Mouse (Mus musculus) heart, adult 2 months (tissue): ENCODE measurements around the gene B4galt5. TPM values are rescaled to one million over a fixed set of nuclear protein-coding genes. Genes with fewer than 3 reads are reported as not detected.

Experiments
- DNase-seq, 2 experiments: peaks; one replicate each; pipeline ENCODE4 v3.0.0; 2021
- H3K27ac ChIP-seq: fragments of 200-600 bp; 2 replicates; pipeline ENCODE4 v1.8.1; 2022
- H3K27me3 ChIP-seq: fragments of 200-500 bp; 2 replicates; pipeline ENCODE4 v1.6.1; 2012; ENCODE audit warnings: mild to moderate bottlenecking, low read length, inconsistent platforms, mixed read lengths; ENCODE audit not compliant: control insufficient read depth, insufficient read depth
- H3K36me3 ChIP-seq: fragments of 200-500 bp; 2 replicates; pipeline ENCODE4 v1.6.1; 2012; ENCODE audit warnings: low read length, inconsistent platforms; ENCODE audit not compliant: control insufficient read depth, insufficient read depth
- H3K4me1 ChIP-seq: fragments of 200-500 bp; 2 replicates; pipeline ENCODE4 v1.6.1; 2011; ENCODE audit warnings: low read length; ENCODE audit not compliant: control insufficient read depth, insufficient read depth
- H3K4me3 ChIP-seq: fragments of 200-600 bp; 2 replicates; pipeline ENCODE4 v1.8.1; 2022
- H3K79me2 ChIP-seq: fragments of 200-500 bp; replicated peaks from 2 replicates; pipeline ENCODE4 v1.6.1; 2012; ENCODE audit warnings: mild to moderate bottlenecking, inconsistent platforms, low read length, moderate library complexity, mixed read lengths; ENCODE audit not compliant: control insufficient read depth, insufficient read depth
- H3K9ac ChIP-seq: fragments of 200-500 bp; 2 replicates; pipeline ENCODE4 v1.6.1; 2012; ENCODE audit warnings: low read depth, mild to moderate bottlenecking, control low read depth, inconsistent platforms, low read length, mixed read lengths
- CTCF ChIP-seq: fragments of 200-600 bp; IDR thresholded peaks from 2 replicates; pipeline ENCODE4 v1.8.1; 2022; ENCODE audit warnings: antibody characterized with exemption, mild to moderate bottlenecking, moderate library complexity
- EP300 ChIP-seq: fragments of 200-500 bp; IDR thresholded peaks from 2 replicates; pipeline ENCODE4 v1.6.1; 2011; ENCODE audit warnings: low read depth, low read length, control low read depth; ENCODE audit not compliant: insufficient read depth
- POLR2A ChIP-seq: fragments of 200-500 bp; IDR thresholded peaks from 2 replicates; pipeline ENCODE4 v1.6.1; 2011; ENCODE audit warnings: mild to moderate bottlenecking, low read depth, low read length, control low read depth; ENCODE audit not compliant: insufficient read depth
- WGBS: fragments of 180-500 bp; shearing (Covaris S2); methylation state at CpG from one replicate; pipeline ENCODE4 v1.1.7; 2018; 5-methylcytosine and 5-hydroxymethylcytosine counted together
- intact Hi-C: fragments of 180-260 bp; cut with DNase I; formaldehyde crosslinking; loops from one replicate; pipeline ENCODE4 v1.15.1; 2025
- polyA plus RNA-seq: library from polyadenylated mRNA; depleted of rRNA; stranded (reverse); fragments of >200 nt; gene quantifications from 2 replicates; pipeline ENCODE4 v1.2.3, GENCODE M21; 2012
- total RNA-seq, 2 experiments: library from RNA; stranded (reverse); gene quantifications; 2 replicates each; pipeline ENCODE4 v1.2.3; 2021

Gene B4galt5
- total and polyA plus RNA-seq, 3 experiments: 9.4 to 17.0 (median 14.1) TPM

DNA sequence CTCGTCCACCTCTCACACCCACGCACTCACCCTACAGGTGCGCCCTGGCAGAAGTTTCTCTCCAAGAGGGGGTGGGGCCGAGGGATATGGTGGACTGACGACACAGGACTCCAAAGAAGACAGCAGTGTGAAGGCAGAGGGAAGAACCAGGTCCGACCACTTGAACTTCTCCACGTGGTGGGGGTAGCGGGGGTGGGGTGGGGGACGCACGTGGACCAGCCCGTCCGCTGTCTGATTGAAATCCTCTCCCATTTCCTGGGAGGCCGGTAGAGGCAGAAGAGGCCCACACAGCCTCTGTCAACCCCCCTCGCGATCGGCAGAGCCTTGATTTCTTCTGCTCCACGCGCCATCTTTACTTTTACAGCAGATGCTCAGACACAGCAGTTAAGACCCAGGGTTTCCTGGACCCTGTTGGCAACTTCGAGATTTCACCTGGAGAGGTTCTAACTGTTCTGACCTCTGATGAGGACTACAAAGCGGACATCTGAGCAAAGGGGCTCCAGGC, 18.8 kb upstream of the B4galt5 start:
- no peak for DNase-seq
- Histone ChIP-seq H3K4me3 (no peak overlapping the region), H3K9ac (no peak overlapping the region), H3K27ac (no peak overlapping the region), H3K4me1 (0 out of 2 replicates have a peak, but pooled peaks cover 1% of the 10 kb centered on the region), H3K79me2 (no peaks in the 10 kb centered on the region), H3K36me3 (no peaks in the 10 kb centered on the region), H3K27me3 (no peaks in the 10 kb centered on the region)
- 59% methylated on average over 20 of the region's 20 CpGs for WGBS
- intact Hi-C loops: no loop called here
- TF ChIP-seq POLR2A (no peak), EP300 (no peak), CTCF (no peak)

- Histone ChIP-seq H3K79me2 (no peaks in the 10 kb centered on the region), H3K36me3 (no peaks in the 10 kb centered on the region), H3K4me1 (0 out of 2 replicates have a peak, but pooled peaks cover 1% of the 10 kb centered on the region), H3K4me3 (no peak overlapping the region), H3K27ac (no peak overlapping the region), H3K27me3 (no peaks in the 10 kb centered on the region), H3K9ac (no peak overlapping the region)
- TF ChIP-seq POLR2A (no peak), CTCF (no peak), EP300 (no peak)
- intact Hi-C loops: no loop called here
- WGBS: 29% methylated on average over 6 of the region's 7 CpGs
- DNase-seq: no peak
These were observed 18.3 kb upstream of the B4galt5 start for GRCm38 (mm10) chr2:167367325-167367724.

- Histone ChIP-seq H3K79me2 (no peaks in the 10 kb centered on the region), H3K27me3 (no peaks in the 10 kb centered on the region), H3K36me3 (no peaks in the 10 kb centered on the region), H3K27ac (no peak overlapping the region), H3K4me3 (no peak overlapping the region), H3K4me1 (0 out of 2 replicates have a peak, but pooled peaks cover 1% of the 10 kb centered on the region), H3K9ac (no peak overlapping the region)
- no peak for TF ChIP-seq POLR2A
- TF ChIP-seq CTCF: no peak
- TF ChIP-seq EP300: no peak
- intact Hi-C loops: no loop called here
- DNase-seq: no peak
- WGBS: 100% methylated on average over 2 of the region's 2 CpGs
These were observed 16.1 kb upstream of the B4galt5 start for GRCm38 (mm10) chr2:167365063-167365462.

GRCm38 (mm10) chr2:167363272-167364045, 14.5 kb upstream of the B4galt5 start:
- Histone ChIP-seq H3K27me3 (no peaks in the 10 kb centered on the region), H3K9ac (no peak overlapping the region), H3K27ac (no peak overlapping the region), H3K4me1 (no peaks in the 10 kb centered on the region; the same call in 1 of the 2 replicates), H3K36me3 (no peaks in the 10 kb centered on the region), H3K4me3 (no peak overlapping the region), H3K79me2 (no peaks in the 10 kb centered on the region)
- TF ChIP-seq EP300 (no peak), CTCF (no peak), POLR2A (no peak)
- 86% methylated on average over 9 of the region's 9 CpGs for WGBS
- DNase-seq: no peak
- intact Hi-C loops: no loop called here

- H3K4me1 ChIP-seq: peaks cover 3% of the 10 kb centered on the region
- H3K27me3 ChIP-seq: no peaks in the 10 kb centered on the region
- intact Hi-C loops: no loop called here
- no peak overlapping the region for H3K9ac ChIP-seq
- H3K4me3 ChIP-seq: no peak overlapping the region
- H3K79me2 ChIP-seq: no peaks in the 10 kb centered on the region
- peak; percentile 26; the same call in 1 of the 2 replicates for TF ChIP-seq CTCF
- no peak for TF ChIP-seq EP300
- H3K36me3 ChIP-seq: no peaks in the 10 kb centered on the region
- H3K27ac ChIP-seq: peak overlapping the region; percentile 17; the same call in 1 of the 2 replicates
- peak in 1 of 2 experiments; percentile 65 for DNase-seq
- WGBS: 32% methylated on average over 2 of the region's 2 CpGs
These were observed 9.5 kb upstream of the B4galt5 start for GRCm38 (mm10) chr2:167358499-167358898.

- TF ChIP-seq POLR2A (no peak), EP300 (no peak), CTCF (no peak)
- Histone ChIP-seq H3K4me1 (peaks cover 3% of the 10 kb centered on the region), H3K9ac (no peak overlapping the region), H3K79me2 (no peaks in the 10 kb centered on the region), H3K4me3 (no peak overlapping the region), H3K27me3 (no peaks in the 10 kb centered on the region), H3K36me3 (no peaks in the 10 kb centered on the region), H3K27ac (no peak overlapping the region)
- intact Hi-C loops: no loop called here
- DNase-seq: no peak
These were observed 7.9 kb upstream of the B4galt5 start for GRCm38 (mm10) chr2:167356885-167357284.
